Mouse (Mus musculus): ENCODE measurements around the gene Ssxb2. TPM values are rescaled to one million over a fixed set of nuclear protein-coding genes. Genes with fewer than 3 reads are reported as not detected.
"Not testable (repeated sequence)": the region's sequence is repeated elsewhere in the genome, so short reads cannot be mapped to it uniquely, and the experiment has no call there.

Gene Ssxb2
- not detected for total RNA-seq (2021)
- long read RNA-seq, experiment 1 = 0 reads
- long read RNA-seq, experiment 2 = 0 reads

- not testable (repeated sequence) for DNase-seq (ENCODE audit: low spot score in 2 of 2)
Observed at GRCm38 (mm10) chrX:8461626-8462025, at the start of gene Ssxb2. Ssxb2 (minus strand) TSS chrX:8461726.

GRCm38 (mm10) chrX:8413005-8413404 is 48.5 kb downstream of the Ssxb2 start, which contains the start of gene Ssxb1:
Ssxb1 (plus strand) TSS chrX:8413305.
- DNase-seq (ENCODE audit: low spot score in 2 of 2) = not testable (repeated sequence)

Other genes with a start within 250 kb of the Ssxb2 start
- 10 to 100 TPM; 24.2 to 25.0 TPM for gene Ftsj1, start 209.3 kb downstream of the Ssxb2 start, total RNA-seq (2021)
- 1 to 10 TPM; 1.8 to 4.3 TPM for gene Slc38a5, start 190.6 kb downstream of the Ssxb2 start, total RNA-seq (2021)
- not detected for gene Ssxb10, start 134.3 kb downstream of the Ssxb2 start, total RNA-seq (2021)
- gene Ssxb9, start 94.7 kb downstream of the Ssxb2 start, total RNA-seq (2021) = not detected
- gene Ssxb1, start 48.4 kb downstream of the Ssxb2 start, total RNA-seq (2021) = not detected
- not detected for gene Gm14459, start 63.2 kb upstream of the Ssxb2 start, total RNA-seq (2021)
- gene Ssxb6, start 86.5 kb upstream of the Ssxb2 start, total RNA-seq (2021) = not detected
- gene Ssxb3, start 130.1 kb upstream of the Ssxb2 start, total RNA-seq (2021) = not detected
- not detected for gene Ssxb8, start 229.1 kb upstream of the Ssxb2 start, total RNA-seq (2021)

Data from left cerebral cortex, adult 18-20 months (tissue).